Mouse (Mus musculus) heart, embryonic 13.5 days (tissue): ENCODE data around the gene Kifc5b. TPM values are rescaled to one million over a fixed set of nuclear protein-coding genes. Genes with fewer than 3 reads are reported as not detected.

Experiments used
- ATAC-seq: fragments of 200-750 bp; cut with Nextera tagmentation; 2 replicates; pipeline ENCODE4 v1.8.0; 2017; ENCODE audit warnings: moderate TSS enrichment; ENCODE audit not compliant: insufficient number of reproducible peaks, low FRiP score, low TSS enrichment; ENCODE audit errors: extremely low read depth
- H3K27ac ChIP-seq: fragments of 300-500 bp; sonication (generic); replicated peaks from 2 replicates; pipeline ENCODE4 v1.5.1; 2015; ENCODE audit warnings: moderate library complexity, mild to moderate bottlenecking, inconsistent platforms
- H3K27me3 ChIP-seq: fragments of 300-500 bp; sonication (generic); replicated peaks from 2 replicates; pipeline ENCODE4 v1.6.1; 2015; ENCODE audit warnings: mild to moderate bottlenecking, inconsistent platforms
- H3K36me3 ChIP-seq: fragments of 300-500 bp; sonication (generic); 2 replicates; pipeline ENCODE4 v1.6.1; 2015; ENCODE audit warnings: mild to moderate bottlenecking, inconsistent platforms
- H3K4me1 ChIP-seq: fragments of 300-500 bp; sonication (generic); 2 replicates; pipeline ENCODE4 v1.6.1; 2015; ENCODE audit warnings: inconsistent platforms
- H3K4me2 ChIP-seq: fragments of 300-500 bp; sonication (generic); 2 replicates; pipeline ENCODE4 v1.6.1; 2015; ENCODE audit warnings: inconsistent platforms, mild to moderate bottlenecking, moderate library complexity
- H3K4me3 ChIP-seq: fragments of 300-500 bp; sonication (generic); 2 replicates; pipeline ENCODE4 v1.5.1; 2015; ENCODE audit warnings: moderate library complexity, mild to moderate bottlenecking, inconsistent platforms
- H3K9ac ChIP-seq: fragments of 300-500 bp; sonication (generic); 2 replicates; pipeline ENCODE4 v1.6.1; 2015; ENCODE audit warnings: inconsistent platforms, mild to moderate bottlenecking, moderate library complexity
- H3K9me3 ChIP-seq: fragments of 300-500 bp; sonication (generic); 2 replicates; pipeline ENCODE4 v1.6.1; 2016; ENCODE audit warnings: inconsistent platforms
- WGBS: fragments of 180-500 bp; shearing (Covaris S2); methylation state at CpG from one replicate; pipeline ENCODE4 v1.1.7; 2015; ENCODE audit warnings: mixed read lengths; 5-methylcytosine and 5-hydroxymethylcytosine counted together
- polyA plus RNA-seq: library from polyadenylated mRNA; unstranded; fragments of >200 nt; fragmentation: Nextera tagmentation; extraction: Ambion mirVana; gene quantifications from 2 replicates; pipeline ENCODE4 v1.2.1, GENCODE M21; 2015

The Kifc5b gene
- polyA plus RNA-seq, 1 experiment from 2014 or later = 6.3 TPM

GRCm38 (mm10) chr17:26948316-26949050 is 31.6 kb downstream of the Kifc5b start:
- Histone ChIP-seq H3K4me2 (peak overlapping the region; percentile 96), H3K9me3 (no peaks in the 10 kb centered on the region), H3K27me3 (peaks cover 3% of the 10 kb centered on the region; the same call in 1 of the 2 replicates), H3K27ac (peak overlapping the region; percentile 74), H3K4me3 (peak overlapping the region; percentile 79), H3K36me3 (no peaks in the 10 kb centered on the region), H3K9ac (peak overlapping the region; percentile 94), H3K4me1 (peaks cover 73% of the 10 kb centered on the region)
- WGBS = under 1% methylated on average over 55 of the region's 87 CpGs
- no peak for ATAC-seq

GRCm38 (mm10) chr17:26949051-26949577 is 32.2 kb downstream of the Kifc5b start:
- H3K4me3 ChIP-seq = peak overlapping the region; percentile 79
- H3K27ac ChIP-seq = peak overlapping the region; percentile 74
- peak overlapping the region; percentile 94 for H3K9ac ChIP-seq
- no peaks in the 10 kb centered on the region for H3K36me3 ChIP-seq
- peaks cover 79% of the 10 kb centered on the region for H3K4me1 ChIP-seq
- no peak for ATAC-seq
- no peaks in the 10 kb centered on the region for H3K9me3 ChIP-seq
- peaks cover 3% of the 10 kb centered on the region; the same call in 1 of the 2 replicates for H3K27me3 ChIP-seq
- peak overlapping the region; percentile 96 for H3K4me2 ChIP-seq
- WGBS = 11% methylated on average over 13 of the region's 14 CpGs

DNA sequence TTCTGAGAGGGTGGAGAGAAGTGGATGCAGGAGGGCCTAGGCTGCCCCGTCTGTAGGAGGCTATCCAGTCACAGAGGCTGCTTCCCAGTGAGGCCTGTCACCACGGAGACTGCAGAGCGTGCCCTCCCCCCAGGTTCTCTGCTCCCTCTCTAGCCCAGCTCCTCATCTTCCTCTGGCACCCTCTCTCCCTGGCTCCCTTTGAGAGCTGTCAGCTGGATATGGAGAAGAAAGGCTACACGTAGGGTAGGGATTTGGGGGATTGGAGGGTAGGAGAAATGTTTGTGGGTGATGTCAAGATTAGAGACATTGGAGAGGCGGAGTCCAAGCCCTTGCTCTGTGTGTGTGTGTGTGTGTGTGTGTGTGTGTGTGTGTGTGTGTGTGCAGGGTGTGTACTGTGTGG is 33.0 kb downstream of the Kifc5b start:
- WGBS = 50% methylated on average over 5 of the region's 5 CpGs
- Histone ChIP-seq H3K4me1 (peaks cover 87% of the 10 kb centered on the region), H3K27me3 (peaks cover 3% of the 10 kb centered on the region; the same call in 1 of the 2 replicates), H3K36me3 (peaks cover under 1% of the 10 kb centered on the region; the same call in 1 of the 2 replicates), H3K27ac (peak overlapping the region; percentile 74), H3K9me3 (no peaks in the 10 kb centered on the region), H3K9ac (peak overlapping the region; percentile 94), H3K4me2 (peak overlapping the region; percentile 96), H3K4me3 (peak overlapping the region; percentile 79)
- ATAC-seq = no peak

GRCm38 (mm10) chr17:26950560-26951288 is 33.8 kb downstream of the Kifc5b start:
- Histone ChIP-seq H3K4me2 (peak overlapping the region; percentile 64), H3K9me3 (no peaks in the 10 kb centered on the region), H3K36me3 (peaks cover 9% of the 10 kb centered on the region; the same call in 1 of the 2 replicates), H3K27ac (peak overlapping the region; percentile 54), H3K4me1 (peaks cover 89% of the 10 kb centered on the region), H3K4me3 (peak overlapping the region; percentile 48), H3K9ac (peak overlapping the region; percentile 79), H3K27me3 (no peaks in the 10 kb centered on the region; the same call in 1 of the 2 replicates)
- no peak for ATAC-seq
- WGBS = 35% methylated on average over 7 of the region's 7 CpGs

DNA sequence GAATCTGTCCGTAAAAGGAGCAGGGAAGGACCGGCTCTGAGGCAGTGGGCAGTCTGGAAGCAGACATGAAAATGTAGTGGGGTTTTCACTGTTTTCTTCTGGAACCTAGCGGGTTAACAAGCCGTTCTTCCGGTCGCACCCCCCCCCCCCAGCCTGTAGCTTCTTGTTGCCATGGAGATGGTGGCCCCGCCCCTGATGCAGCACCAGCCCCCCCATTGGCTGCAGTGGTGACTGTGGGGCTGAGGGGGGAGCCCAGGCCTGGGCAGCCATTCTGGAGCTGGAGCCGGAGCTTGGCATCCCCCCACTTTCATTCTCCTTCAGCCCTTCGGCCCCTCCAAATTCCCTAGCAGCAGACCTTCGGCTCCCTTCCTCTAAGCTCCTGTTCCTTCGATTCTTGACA is 34.5 kb downstream of the Kifc5b start:
- no peaks in the 10 kb centered on the region; the same call in 1 of the 2 replicates for H3K27me3 ChIP-seq
- H3K36me3 ChIP-seq = peaks cover 16% of the 10 kb centered on the region
- peak overlapping the region; percentile 79 for H3K9ac ChIP-seq
- ATAC-seq = no peak
- no peaks in the 10 kb centered on the region for H3K9me3 ChIP-seq
- WGBS = 1% methylated on average over 11 of the region's 11 CpGs
- peaks cover 85% of the 10 kb centered on the region for H3K4me1 ChIP-seq
- peak overlapping the region; percentile 64 for H3K4me2 ChIP-seq
- peak overlapping the region; percentile 95 for H3K27ac ChIP-seq
- H3K4me3 ChIP-seq = peak overlapping the region; percentile 48

GRCm38 (mm10) chr17:26951952-26952877 is 35.3 kb downstream of the Kifc5b start:
- peak overlapping the region; percentile 95 for H3K27ac ChIP-seq

DNA sequence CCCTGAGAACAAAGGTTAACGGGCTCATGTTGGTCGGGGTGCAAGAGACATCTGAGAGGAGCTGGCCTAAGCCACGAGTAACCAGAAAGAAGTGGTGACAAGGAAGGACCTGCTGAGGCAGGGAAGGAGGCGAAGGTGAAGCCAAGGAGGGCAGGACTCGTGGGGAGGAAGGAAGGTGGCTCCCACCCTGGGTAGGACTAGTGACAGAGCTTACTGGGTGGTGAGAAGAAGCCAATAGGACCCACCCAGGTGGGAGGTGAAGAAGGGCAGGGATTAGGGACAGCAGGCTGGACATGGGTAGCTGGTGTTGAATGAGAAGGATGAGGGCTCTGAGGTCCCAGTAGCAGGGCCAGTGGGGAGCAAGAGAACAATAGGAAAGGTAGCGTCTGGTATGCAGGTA is 36.3 kb downstream of the Kifc5b start:
- peaks cover 78% of the 10 kb centered on the region for H3K4me1 ChIP-seq
- 26% methylated on average over 6 of the region's 6 CpGs for WGBS
- no peaks in the 10 kb centered on the region for H3K9me3 ChIP-seq
- peak overlapping the region; percentile 95 for H3K27ac ChIP-seq
- peaks cover 34% of the 10 kb centered on the region for H3K36me3 ChIP-seq
- H3K4me2 ChIP-seq = peak overlapping the region; percentile 64
- H3K9ac ChIP-seq = peak overlapping the region; percentile 79
- no peak for ATAC-seq
- no peaks in the 10 kb centered on the region; the same call in 1 of the 2 replicates for H3K27me3 ChIP-seq
- H3K4me3 ChIP-seq = peak overlapping the region; percentile 48

More at GRCm38 (mm10) chr17:26951952-26952877, 35.3 kb downstream of the Kifc5b start:
- Histone ChIP-seq H3K9me3 (no peaks in the 10 kb centered on the region), H3K27me3 (no peaks in the 10 kb centered on the region; the same call in 1 of the 2 replicates), H3K36me3 (peaks cover 24% of the 10 kb centered on the region), H3K4me3 (peak overlapping the region; percentile 48), H3K9ac (peak overlapping the region; percentile 79), H3K4me1 (peaks cover 85% of the 10 kb centered on the region), H3K4me2 (peak overlapping the region; percentile 64)
- 17% methylated on average over 23 of the region's 23 CpGs for WGBS
- ATAC-seq = no peak

- H3K4me1 ChIP-seq = peaks cover 77% of the 10 kb centered on the region
- H3K36me3 ChIP-seq = peaks cover 38% of the 10 kb centered on the region
- H3K9ac ChIP-seq = peak overlapping the region; percentile 79
- peak overlapping the region; percentile 95 for H3K27ac ChIP-seq
- peak overlapping the region; percentile 48 for H3K4me3 ChIP-seq
- H3K4me2 ChIP-seq = peak overlapping the region; percentile 64
- WGBS = 5% methylated on average over 16 of the region's 16 CpGs
- no peaks in the 10 kb centered on the region; the same call in 1 of the 2 replicates for H3K27me3 ChIP-seq
- ATAC-seq = peak; percentile 24; the same call in 1 of the 2 replicates
- H3K9me3 ChIP-seq = no peaks in the 10 kb centered on the region
Observed at GRCm38 (mm10) chr17:26953726-26954125, 36.8 kb downstream of the Kifc5b start.

DNA sequence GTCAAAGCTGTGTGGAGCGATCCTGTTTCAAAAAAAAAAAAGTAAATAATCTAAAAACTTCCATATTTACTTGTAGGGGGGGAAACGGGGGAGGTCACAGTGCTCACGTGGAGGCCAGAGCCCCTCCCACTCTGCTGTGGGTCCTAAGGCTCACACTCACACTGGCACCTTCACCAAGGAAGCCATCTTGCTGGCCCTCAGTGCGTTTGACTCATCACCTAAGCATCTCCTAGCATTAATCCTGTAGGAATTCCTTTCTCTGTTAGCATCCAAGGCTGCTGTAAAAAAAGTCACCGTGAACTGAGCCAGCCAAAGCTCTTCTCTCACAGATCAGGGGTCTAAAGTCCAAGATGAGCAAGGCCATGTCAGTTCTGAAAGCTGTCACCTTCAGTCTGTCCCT is 39.4 kb downstream of the Kifc5b start:
- H3K4me2 ChIP-seq = peak overlapping the region; percentile 7; the same call in 1 of the 2 replicates
- peaks cover 59% of the 10 kb centered on the region for H3K36me3 ChIP-seq
- H3K4me3 ChIP-seq = no peak overlapping the region
- ATAC-seq = no peak
- H3K27ac ChIP-seq = 0 out of 2 replicates have a peak overlapping the region, but pooled peaks have one; percentile 8
- H3K27me3 ChIP-seq = no peaks in the 10 kb centered on the region; the same call in 1 of the 2 replicates
- no peaks in the 10 kb centered on the region for H3K9me3 ChIP-seq
- H3K4me1 ChIP-seq = peaks cover 51% of the 10 kb centered on the region
- 68% methylated on average over 5 of the region's 5 CpGs for WGBS
- no peak overlapping the region for H3K9ac ChIP-seq

GRCm38 (mm10) chr17:26956895-26957294 is 40.0 kb downstream of the Kifc5b start:
- peak overlapping the region; percentile 7; the same call in 1 of the 2 replicates for H3K4me2 ChIP-seq
- H3K9me3 ChIP-seq = no peaks in the 10 kb centered on the region
- WGBS = 66% methylated on average over 18 of the region's 18 CpGs
- H3K27ac ChIP-seq = 0 out of 2 replicates have a peak overlapping the region, but pooled peaks have one; percentile 8
- H3K9ac ChIP-seq = peak overlapping the region; percentile 19; the same call in 1 of the 2 replicates
- peaks cover 46% of the 10 kb centered on the region for H3K4me1 ChIP-seq
- no peaks in the 10 kb centered on the region; the same call in 1 of the 2 replicates for H3K27me3 ChIP-seq
- no peak overlapping the region for H3K4me3 ChIP-seq
- H3K36me3 ChIP-seq = peaks cover 65% of the 10 kb centered on the region
- no peak for ATAC-seq
